10 mouse cellular contexts compared by ENCODE assay signal in the genomic region with DNA sequence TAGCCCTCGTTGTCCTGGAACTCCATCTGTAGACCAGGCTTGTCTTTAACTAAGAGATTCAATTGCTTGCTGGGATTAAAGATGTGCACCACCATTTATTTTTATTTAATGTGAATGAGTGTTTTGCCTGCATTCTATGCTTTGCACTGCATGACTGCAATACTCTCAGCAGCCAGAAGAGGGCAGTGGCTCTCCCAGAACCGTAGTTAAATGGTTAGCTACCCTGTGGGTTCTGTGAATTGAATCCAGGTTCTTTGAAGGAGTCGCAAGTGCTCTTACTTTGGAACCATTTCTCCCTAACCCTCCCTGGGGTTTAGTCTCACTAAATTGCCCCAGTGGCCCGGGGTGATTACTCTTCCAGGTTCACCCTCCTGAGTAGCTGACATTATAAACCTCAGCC. TPM values are rescaled to one million over a fixed set of nuclear protein-coding genes. Genes with fewer than 3 reads are reported as not detected.
DNase-seq lines count a peak whose midpoint lies in the region; ATAC-seq and TF ChIP-seq lines count a peak whose summit lies in the region.
"Had no signal": no experiment of that assay in that cellular context is flagged by ENCODE, and none has a peak within 500 bp of the region (broad histone marks: within the 10 kb centered on the region; RNA-seq: fewer than 3 reads in every experiment).

No protein-coding gene starts in this region.

- H3K9me3 ChIP-seq in forebrain, embryonic 14.5 days (replicated peaks; ENCODE audit: control insufficient read depth, low read length), result no peaks in the 10 kb centered on the region
- H3K9me3 ChIP-seq in forebrain, embryonic 13.5 days (replicated peaks), result no peaks in the 10 kb centered on the region
- H3K9me3 ChIP-seq in neural tube, embryonic 15.5 days (replicated peaks), result no peaks in the 10 kb centered on the region
- H3K9me3 ChIP-seq: limb, embryonic 12.5 days; stomach, embryonic 15.5 days had no signal

- TF ChIP-seq POLR2A in cortical plate, adult 2 months (IDR thresholded peaks at IDR 0.05; ENCODE audit: extremely low read depth, insufficient read depth, low read length), result no peak

- no peaks in the 10 kb centered on the region for H3K4me1 ChIP-seq in forebrain, embryonic 14.5 days (ENCODE audit: control insufficient read depth, insufficient read depth, low read length)
- no peaks in the 10 kb centered on the region for H3K4me1 ChIP-seq in forebrain, embryonic 13.5 days
- H3K4me1 ChIP-seq in neural tube, embryonic 15.5 days, result no peaks in the 10 kb centered on the region
- no peaks in the 10 kb centered on the region for H3K4me1 ChIP-seq in cortical plate, adult 2 months (ENCODE audit: control insufficient read depth, insufficient read depth, low read length)
- H3K4me1 ChIP-seq: limb, embryonic 12.5 days; stomach, embryonic 15.5 days had no signal

- H3K36me3 ChIP-seq in forebrain, embryonic 14.5 days (ENCODE audit: control insufficient read depth, insufficient read depth, low read length), result no peaks in the 10 kb centered on the region
- H3K36me3 ChIP-seq in forebrain, embryonic 13.5 days (ENCODE audit: poor library complexity, severe bottlenecking), result no peaks in the 10 kb centered on the region
- no peaks in the 10 kb centered on the region for H3K36me3 ChIP-seq in neural tube, embryonic 15.5 days
- H3K36me3 ChIP-seq: limb, embryonic 12.5 days; stomach, embryonic 15.5 days had no signal

- H3K27ac ChIP-seq in forebrain, embryonic 14.5 days (ENCODE audit: low read depth, low read length), result no peak overlapping the region
- no peak overlapping the region for H3K27ac ChIP-seq in forebrain, embryonic 13.5 days
- no peak overlapping the region for H3K27ac ChIP-seq in neural tube, embryonic 15.5 days (replicated peaks)
- no peak overlapping the region for H3K27ac ChIP-seq in cortical plate, adult 2 months (ENCODE audit: insufficient read depth, low read length)
- H3K27ac ChIP-seq: limb, embryonic 12.5 days; stomach, embryonic 15.5 days had no signal

- H3K4me3 ChIP-seq in forebrain, embryonic 14.5 days (ENCODE audit: low read depth, low read length), result no peak overlapping the region
- H3K4me3 ChIP-seq in forebrain, embryonic 13.5 days, result no peak overlapping the region
- no peak overlapping the region for H3K4me3 ChIP-seq in neural tube, embryonic 15.5 days (replicated peaks)
- H3K4me3 ChIP-seq in cortical plate, adult 2 months (ENCODE audit: insufficient read depth, low read length), result no peak overlapping the region
- H3K4me3 ChIP-seq: limb, embryonic 12.5 days; stomach, embryonic 15.5 days had no signal

- no peaks in the 10 kb centered on the region for H3K27me3 ChIP-seq in forebrain, embryonic 14.5 days (replicated peaks; ENCODE audit: control insufficient read depth, insufficient read depth, low read length)
- no peaks in the 10 kb centered on the region for H3K27me3 ChIP-seq in forebrain, embryonic 13.5 days
- no peaks in the 10 kb centered on the region for H3K27me3 ChIP-seq in neural tube, embryonic 15.5 days (replicated peaks)
- H3K27me3 ChIP-seq: limb, embryonic 12.5 days; stomach, embryonic 15.5 days had no signal

- peak; percentile 51 for TF ChIP-seq CTCF in cortical plate, adult 2 months (IDR thresholded peaks at IDR 0.05; ENCODE audit: extremely low read depth, insufficient read depth, low read length)

- no peak overlapping the region for H3K4me2 ChIP-seq in forebrain, embryonic 14.5 days (ENCODE audit: low read length)
- H3K4me2 ChIP-seq in forebrain, embryonic 13.5 days, result no peak overlapping the region
- no peak overlapping the region for H3K4me2 ChIP-seq in neural tube, embryonic 15.5 days
- H3K4me2 ChIP-seq: limb, embryonic 12.5 days; stomach, embryonic 15.5 days had no signal

- no peak overlapping the region for H3K9ac ChIP-seq in forebrain, embryonic 14.5 days (ENCODE audit: low read length)
- H3K9ac ChIP-seq in forebrain, embryonic 13.5 days, result no peak overlapping the region
- no peak overlapping the region for H3K9ac ChIP-seq in neural tube, embryonic 15.5 days (replicated peaks)
- H3K9ac ChIP-seq: limb, embryonic 12.5 days; stomach, embryonic 15.5 days had no signal

- WGBS in forebrain, embryonic 14.5 days, result 26% methylated on average over 4 of the region's 4 CpGs
- 17% methylated on average over 4 of the region's 4 CpGs for WGBS in forebrain, embryonic 13.5 days
- 19% methylated on average over 4 of the region's 4 CpGs for WGBS in neural tube, embryonic 15.5 days

- DNase-seq in forebrain, embryonic 14.5 days (ENCODE audit: low spot score), result peak; percentile 57
- peak; percentile 55 for DNase-seq in neural tube, embryonic 10.5 days (ENCODE audit: extremely low spot score, low spot score)
- peak; percentile 63 for DNase-seq in lung, postnatal 14 days
- peak; percentile 80 for DNase-seq in thymus, postnatal 4 days
- no peak for DNase-seq in layer of hippocampus, postnatal 25 days (ENCODE audit: extremely low spot score in 1 of 2, low spot score in 1 of 2)

- ATAC-seq in forebrain, embryonic 14.5 days, result no peak
- ATAC-seq in forebrain, embryonic 13.5 days, result no peak
- no peak for ATAC-seq in neural tube, embryonic 15.5 days (ENCODE audit: low FRiP score)

RNA-seq across cellular contexts. Expression of a gene that starts 14.6 kb away (rescaled TPM):
- polyA plus RNA-seq in forebrain, embryonic 14.5 days (2014; fragmentation: Nextera tagmentation; extraction: Ambion mirVana), result 42.1 and 42.7 TPM in 2 replicates
- 29.6 and 42.3 TPM in 2 replicates for polyA plus RNA-seq in forebrain, embryonic 13.5 days (2015; fragmentation: Nextera tagmentation; extraction: Ambion mirVana)
- 27.8 TPM in 2 replicates for polyA plus RNA-seq in neural tube, embryonic 15.5 days (2015; fragmentation: Nextera tagmentation; extraction: Ambion mirVana)
- polyA plus RNA-seq in cortical plate, adult 2 months (2012; rRNA removed), result 96.0 and 107 TPM in 2 replicates
- 100 to 1,000 TPM; 132 to 156 TPM for total RNA-seq in layer of hippocampus, postnatal 25 days (2021)

RNA-seq across cellular contexts. Expression of a gene that starts 23.2 kb away (rescaled TPM):
- polyA plus RNA-seq in forebrain, embryonic 14.5 days (2014; fragmentation: Nextera tagmentation; extraction: Ambion mirVana), result 19.6 and 24.9 TPM in 2 replicates
- polyA plus RNA-seq in forebrain, embryonic 13.5 days (2015; fragmentation: Nextera tagmentation; extraction: Ambion mirVana), result 26.3 and 27.4 TPM in 2 replicates
- polyA plus RNA-seq in neural tube, embryonic 15.5 days (2015; fragmentation: Nextera tagmentation; extraction: Ambion mirVana), result 23.4 and 25.3 TPM in 2 replicates
- 43.8 and 43.9 TPM in 2 replicates for polyA plus RNA-seq in cortical plate, adult 2 months (2012; rRNA removed)
- 100 to 1,000 TPM in 1 of 2 experiments, 10 to 100 TPM in 1; 93.3 to 104 TPM for total RNA-seq in layer of hippocampus, postnatal 25 days (2021)

Comparison
In these comparisons a context has a peak if more than half of its experiments do, and no peak if none do; other contexts are left out.
1. DNase-seq: peak in forebrain, embryonic 14.5 days (single experiment), neural tube, embryonic 10.5 days (single experiment), lung, postnatal 14 days (single experiment) and thymus, postnatal 4 days (single experiment); none in layer of hippocampus, postnatal 25 days (0 of 2).